Mouse (Mus musculus) MN1 (cell line): Measurements from ENCODE around the gene Eln.

Experiments used
- DNase-seq: peaks from one replicate; pipeline ENCODE4 v3.0.0-alpha.2; 2016; ENCODE audit warnings: low spot score

The Eln gene

GRCm38 (mm10) chr5:134746890-134747511 is at the start of gene Eln:
TSS of gene Eln (minus strand) at chr5:134747323.
- DNase-seq: peak; percentile 70

GRCm38 (mm10) chr5:134790080-134790995 is 43.2 kb upstream of the Eln start:
- DNase-seq: no peak

- peak; percentile 90 for DNase-seq
These were observed 41.1 kb upstream of the Eln start for GRCm38 (mm10) chr5:134788237-134788636.

GRCm38 (mm10) chr5:134785691-134786371 is 38.7 kb upstream of the Eln start:
- no peak for DNase-seq

GRCm38 (mm10) chr5:134783794-134784193 is 36.7 kb upstream of the Eln start:
- DNase-seq: no peak

GRCm38 (mm10) chr5:134780963-134781362 is 33.8 kb upstream of the Eln start:
- no peak for DNase-seq

GRCm38 (mm10) chr5:134780146-134780545 is 33.0 kb upstream of the Eln start:
- DNase-seq: no peak

GRCm38 (mm10) chr5:134776551-134776950 is 29.4 kb upstream of the Eln start:
- DNase-seq: peak; percentile 49

- DNase-seq: no peak
These were observed 25.4 kb upstream of the Eln start for GRCm38 (mm10) chr5:134772522-134772921.

GRCm38 (mm10) chr5:134771750-134772149 is 24.6 kb upstream of the Eln start:
- DNase-seq: no peak

GRCm38 (mm10) chr5:134769181-134769580 is 22.1 kb upstream of the Eln start:
- no peak for DNase-seq

GRCm38 (mm10) chr5:134765441-134765840 is 18.3 kb upstream of the Eln start:
- no peak for DNase-seq

GRCm38 (mm10) chr5:134763326-134763725 is 16.2 kb upstream of the Eln start:
- no peak for DNase-seq

GRCm38 (mm10) chr5:134761409-134762124 is 14.4 kb upstream of the Eln start:
- DNase-seq: peak; percentile 54

GRCm38 (mm10) chr5:134756031-134756430 is 8.9 kb upstream of the Eln start:
- no peak for DNase-seq

GRCm38 (mm10) chr5:134754096-134754495 is 7.0 kb upstream of the Eln start:
- DNase-seq: no peak

GRCm38 (mm10) chr5:134750469-134750868 is 3.3 kb upstream of the Eln start:
- no peak for DNase-seq

- DNase-seq: peak; percentile 81
These were observed 960 bp upstream of the Eln start for GRCm38 (mm10) chr5:134747947-134748618.

- DNase-seq: peak; percentile 72
These were observed 380 bp upstream of the Eln start for GRCm38 (mm10) chr5:134747512-134747893.

- DNase-seq: no peak
These were observed 922 bp downstream of the Eln start for GRCm38 (mm10) chr5:134746201-134746600.

- DNase-seq: no peak
These were observed 1.3 kb downstream of the Eln start for GRCm38 (mm10) chr5:134745801-134746200.

GRCm38 (mm10) chr5:134745000-134745399 is 2.1 kb downstream of the Eln start:
- no peak for DNase-seq
